Mouse (Mus musculus) right cerebral cortex, postnatal 36 days (tissue): ENCODE measurements at regions not wholly inside any gene's neighbourhood (a gene's known extent, or its start where the extent isn't known, plus 50 kb on each side); places are given as distances from the start of the nearest gene placed in this dataset.

Experiments used
- DNase-seq, 2 experiments: peaks; one replicate each; pipeline ENCODE4 v3.0.0; 2022; ENCODE audit warnings: low spot score in 2 of 2, mixed read lengths in 1 of 2

- peak; percentile 49 to 69 for DNase-seq
These were observed 235.3 kb upstream of the Serp2 start for GRCm38 (mm10) chr14:76791811-76792571.

DNA sequence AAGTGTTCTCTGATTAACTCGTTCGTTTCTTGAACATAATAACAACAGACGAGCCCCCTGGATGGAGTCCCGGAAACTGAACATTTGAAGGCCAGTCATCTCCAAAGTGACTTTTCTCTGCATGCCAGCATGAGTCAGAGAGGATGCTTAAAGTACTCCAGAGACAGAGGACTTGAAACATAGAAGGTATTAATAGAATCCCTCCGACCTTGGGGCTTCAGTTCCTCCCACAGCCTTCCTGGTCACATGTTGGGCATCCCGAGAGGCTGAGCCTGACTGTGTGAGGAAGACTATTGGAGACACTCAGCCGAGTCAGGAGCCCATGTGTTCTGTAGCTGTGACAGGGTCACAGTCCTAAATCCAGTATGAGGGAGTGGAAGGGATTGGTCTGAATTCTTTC is 232.7 kb upstream of the Serp2 start:
- no peak for DNase-seq

- DNase-seq = no peak
These were observed 230.9 kb upstream of the Serp2 start for GRCm38 (mm10) chr14:76787601-76788000.

- DNase-seq = no peak
These were observed 229.5 kb upstream of the Serp2 start for GRCm38 (mm10) chr14:76786214-76786613.

DNA sequence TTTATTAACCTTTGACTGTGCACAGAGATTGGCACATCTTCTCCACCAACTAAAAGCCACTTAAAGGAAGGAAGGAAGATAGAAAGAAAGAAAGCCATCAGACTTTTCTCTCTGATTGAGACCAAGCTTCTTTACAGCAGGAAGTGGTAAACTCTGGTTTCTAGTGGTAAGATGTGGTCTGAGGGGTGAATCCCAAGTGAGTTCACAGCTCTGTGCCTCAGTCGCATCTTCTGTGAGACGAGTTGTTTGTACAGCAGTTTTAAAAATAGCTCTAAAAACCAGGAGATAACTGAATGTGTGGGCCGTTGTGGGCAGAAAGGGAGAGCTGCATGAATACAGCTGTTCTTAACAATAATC is 224.8 kb upstream of the Serp2 start:
- DNase-seq = no peak

- no peak for DNase-seq
These were observed 224.2 kb upstream of the Serp2 start for GRCm38 (mm10) chr14:76780572-76781523.

- peak; percentile 79 to 91 for DNase-seq
These were observed 222.1 kb upstream of the Serp2 start for GRCm38 (mm10) chr14:76778541-76779399.

GRCm38 (mm10) chr14:76775387-76775924 is 218.8 kb upstream of the Serp2 start:
- no peak for DNase-seq

DNA sequence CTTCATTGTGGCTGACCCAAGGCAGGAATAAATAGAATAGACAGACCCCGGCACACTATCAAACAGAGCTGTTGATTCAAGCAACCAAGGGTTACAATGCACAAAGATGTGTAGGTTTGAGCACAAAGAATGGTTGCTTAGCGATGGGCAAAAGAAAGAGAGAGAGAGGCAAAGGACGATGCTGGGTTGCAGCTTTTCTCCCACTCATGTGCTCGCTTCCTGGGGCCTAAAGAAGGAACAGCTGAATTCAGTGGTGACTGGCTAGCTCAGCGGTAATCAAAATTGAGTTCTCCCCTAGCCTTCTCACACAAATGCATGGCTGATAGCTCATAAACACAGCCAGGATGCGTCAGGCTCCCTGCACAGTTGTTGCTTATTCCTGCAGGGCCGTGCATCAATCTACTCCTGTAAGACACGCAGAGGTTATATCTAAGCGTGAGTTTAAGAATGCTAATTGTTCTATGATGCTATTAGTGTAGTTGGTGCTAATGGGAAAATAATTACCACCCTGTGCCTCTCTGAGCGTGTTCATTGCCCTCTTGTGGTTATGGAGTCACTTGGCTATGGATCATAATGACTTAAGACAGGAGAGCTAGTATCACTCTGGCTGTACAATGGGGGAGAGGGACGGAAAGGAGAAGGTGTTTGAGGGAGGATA is 216.2 kb upstream of the Serp2 start:
- DNase-seq = no peak

GRCm38 (mm10) chr14:76770106-76770505 is 213.4 kb upstream of the Serp2 start:
- no peak for DNase-seq

- no peak for DNase-seq
These were observed 210.6 kb upstream of the Serp2 start for GRCm38 (mm10) chr14:76767301-76767700.

DNA sequence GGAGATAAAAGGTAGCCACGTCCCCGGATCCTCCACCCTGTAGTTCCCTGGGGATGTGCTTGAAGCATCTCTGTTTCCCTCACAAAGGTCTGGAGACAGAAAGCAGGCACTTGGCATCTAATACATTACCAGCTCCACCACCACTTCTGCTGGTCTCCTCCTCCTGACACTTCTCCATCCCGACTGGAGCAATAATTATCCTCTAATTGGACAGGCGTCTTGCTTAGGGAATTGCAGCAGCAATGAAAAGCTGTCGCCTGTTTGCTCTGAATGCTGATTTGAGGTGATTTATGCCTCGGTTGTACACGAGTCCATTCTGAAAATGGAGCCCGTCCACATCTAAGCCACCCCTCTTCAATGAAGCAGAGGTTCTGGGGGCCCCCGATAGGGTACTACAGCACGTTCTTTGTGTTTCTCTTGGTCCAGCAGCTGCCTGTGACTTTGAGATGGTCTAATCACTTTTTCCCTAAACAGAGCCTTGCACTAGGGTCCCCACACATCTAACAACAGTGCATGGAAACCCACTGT is 209.6 kb upstream of the Serp2 start:
- DNase-seq = no peak

DNA sequence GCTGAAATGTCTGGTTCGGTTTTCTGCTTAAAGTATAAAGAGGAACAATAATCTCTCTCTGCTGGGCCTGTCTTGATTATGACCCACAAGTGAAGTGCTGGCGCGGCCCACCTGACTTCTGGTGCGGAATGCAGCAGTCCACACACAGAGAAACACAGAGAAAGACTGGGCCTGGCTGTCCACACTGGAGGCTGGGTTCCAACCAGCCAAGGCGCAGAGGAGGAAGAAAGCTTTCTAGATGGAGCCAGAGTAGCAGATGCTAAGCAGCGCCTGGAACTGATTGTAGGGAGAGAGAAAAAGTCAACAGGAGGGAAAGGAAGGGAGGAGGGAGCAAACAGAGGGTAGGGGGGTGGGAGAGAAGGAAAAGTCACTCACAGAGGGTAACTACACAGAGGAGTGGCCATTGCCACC is 208.4 kb upstream of the Serp2 start:
- peak in 1 of 2 experiments; percentile 55 for DNase-seq

DNA sequence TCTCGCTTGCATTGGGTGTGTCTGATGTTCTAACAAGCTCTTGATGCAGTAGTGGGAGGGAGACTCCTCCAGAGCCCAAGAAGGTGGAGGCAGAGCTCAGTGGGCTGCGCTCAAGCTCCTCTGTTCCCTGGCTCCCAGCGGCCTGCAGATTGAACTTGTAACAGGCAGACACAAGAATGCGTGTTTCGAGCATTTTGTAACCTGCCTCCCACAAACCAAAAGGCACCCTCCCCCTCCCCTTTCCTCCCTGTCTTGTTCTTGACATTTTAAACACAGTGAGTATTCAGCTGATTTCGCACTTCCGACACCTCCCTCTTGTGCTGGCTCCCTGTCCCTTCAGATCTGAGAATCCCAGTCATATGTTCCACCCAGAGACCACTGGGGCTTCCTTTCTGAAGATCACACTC is 207.7 kb upstream of the Serp2 start:
- peak; percentile 82 to 88 for DNase-seq

- DNase-seq = no peak
These were observed 206.8 kb upstream of the Serp2 start for GRCm38 (mm10) chr14:76763539-76763938.

- DNase-seq = no peak
These were observed 206.1 kb upstream of the Serp2 start for GRCm38 (mm10) chr14:76762777-76763176.

GRCm38 (mm10) chr14:76761691-76762090 is 205.0 kb upstream of the Serp2 start:
- DNase-seq = no peak

- no peak for DNase-seq
These were observed 204.6 kb upstream of the Serp2 start for GRCm38 (mm10) chr14:76761274-76761673.

DNA sequence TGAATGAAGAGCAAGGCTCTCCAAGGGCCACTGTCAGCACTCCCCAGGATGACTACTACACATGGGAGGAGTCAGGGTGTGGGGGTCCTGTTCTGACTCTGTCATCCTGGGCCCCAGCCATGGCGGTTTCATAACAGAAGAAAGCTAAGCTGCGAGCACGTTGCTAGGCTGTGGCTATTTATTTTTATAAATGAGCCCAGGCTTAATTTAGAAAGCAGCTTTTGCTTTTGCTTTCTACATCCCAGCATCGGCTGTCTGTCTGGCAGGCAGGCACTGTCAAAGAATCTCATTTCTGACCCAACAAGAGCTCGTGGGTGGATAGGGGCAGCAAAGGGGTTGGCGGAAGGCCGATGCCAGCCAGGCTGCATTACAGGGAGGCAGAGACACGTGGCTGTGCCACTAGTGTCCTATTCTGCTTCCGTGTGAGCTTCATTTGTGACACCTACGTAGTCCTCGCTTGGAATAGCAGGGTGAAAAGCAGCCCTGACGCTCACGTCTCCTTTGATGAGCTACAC is 203.9 kb upstream of the Serp2 start:
- DNase-seq = peak; percentile 88 to 95

DNA sequence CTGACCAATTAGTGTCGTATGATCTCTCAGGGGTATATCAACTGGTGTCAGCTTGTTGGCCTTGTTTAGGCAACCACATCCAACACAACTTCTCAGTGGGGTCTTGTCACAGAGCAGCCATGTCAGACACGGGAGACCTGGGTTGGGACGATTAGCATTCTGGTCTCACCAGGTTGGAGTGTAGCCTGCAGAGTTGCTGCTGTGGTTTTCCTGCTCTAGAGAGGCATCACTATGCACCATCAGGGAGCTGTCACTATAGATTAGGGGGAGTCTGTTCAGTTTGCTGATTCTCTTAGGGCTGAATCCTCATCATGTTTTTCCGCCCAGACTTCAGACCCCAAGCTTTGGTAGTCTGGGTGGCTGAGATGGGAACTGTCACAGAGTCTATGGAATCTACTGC is 202.7 kb upstream of the Serp2 start:
- no peak for DNase-seq

- no peak for DNase-seq
These were observed 201.9 kb upstream of the Serp2 start for GRCm38 (mm10) chr14:76758589-76758988.
